Mouse (Mus musculus): ENCODE measurements around the gene Cep57. TPM values are rescaled to one million over a fixed set of nuclear protein-coding genes. Genes with fewer than 3 reads are reported as not detected.
"Not testable (repeated sequence)": the region's sequence is repeated elsewhere in the genome, so short reads cannot be mapped to it uniquely, and the experiment has no call there.

Gene Cep57
- polyA plus RNA-seq, 1 experiment from 2014 or later = 21.3 TPM

DNA sequence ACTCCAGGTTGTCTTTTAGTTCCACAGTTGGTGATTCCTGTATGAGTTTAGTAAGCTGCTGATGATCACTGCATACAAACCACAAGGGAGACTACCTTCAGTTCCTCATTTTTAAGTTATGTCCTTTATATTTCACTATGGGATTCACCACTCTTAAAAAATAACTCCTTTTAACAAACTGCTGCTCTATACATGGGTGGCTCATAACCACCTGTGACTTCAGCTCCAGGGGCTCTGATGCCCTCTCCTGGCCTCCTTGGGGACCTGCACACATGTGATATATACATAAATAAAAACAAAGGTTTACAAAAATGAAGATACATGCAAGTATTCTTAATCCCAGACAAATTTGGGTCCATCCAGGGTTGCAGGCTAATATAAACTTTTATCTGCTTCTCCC, 17.0 kb downstream of the Cep57 start:
- no peak overlapping the region for H3K4me2 ChIP-seq (ENCODE audit: low read depth, low read length)
- no peak for ATAC-seq
- no peaks in the 10 kb centered on the region for H3K4me1 ChIP-seq (ENCODE audit: insufficient read depth)
- H3K27me3 ChIP-seq (ENCODE audit: insufficient read depth, low read length) = no peaks in the 10 kb centered on the region
- H3K4me3 ChIP-seq (ENCODE audit: low read depth, low read length) = no peak overlapping the region
- no peak for DNase-seq
- H3K27ac ChIP-seq (ENCODE audit: low read depth) = no peak overlapping the region
- H3K9ac ChIP-seq (replicated peaks) = no peak overlapping the region
- H3K9me3 ChIP-seq (ENCODE audit: low read length) = no peaks in the 10 kb centered on the region
- TF ChIP-seq EP300 (IDR thresholded peaks at IDR 0.05; ENCODE audit: low read depth) (no peak), CTCF (IDR thresholded peaks at IDR 0.05; ENCODE audit: low read depth) (peak; percentile 50)
- H3K36me3 ChIP-seq (replicated peaks; ENCODE audit: insufficient read depth, low read length) = peaks cover 82% of the 10 kb centered on the region

GRCm38 (mm10) chr9:13807657-13808056, 19.2 kb downstream of the Cep57 start:
- H3K4me2 ChIP-seq (ENCODE audit: low read depth, low read length) = no peak overlapping the region
- no peaks in the 10 kb centered on the region for H3K4me1 ChIP-seq (ENCODE audit: insufficient read depth)
- DNase-seq = no peak
- H3K27me3 ChIP-seq (ENCODE audit: insufficient read depth, low read length) = no peaks in the 10 kb centered on the region
- no peaks in the 10 kb centered on the region for H3K9me3 ChIP-seq (ENCODE audit: low read length)
- no peak overlapping the region for H3K27ac ChIP-seq (ENCODE audit: low read depth)
- no peak overlapping the region for H3K9ac ChIP-seq (replicated peaks)
- ATAC-seq = no peak
- H3K36me3 ChIP-seq (replicated peaks; ENCODE audit: insufficient read depth, low read length) = peaks cover 79% of the 10 kb centered on the region
- no peak for TF ChIP-seq CTCF (IDR thresholded peaks at IDR 0.05; ENCODE audit: low read depth)
- 89% methylated on average over 5 of the region's 5 CpGs for WGBS (ENCODE audit: insufficient replicate concordance)
- no peak overlapping the region for H3K4me3 ChIP-seq (ENCODE audit: low read depth, low read length)

GRCm38 (mm10) chr9:13806854-13807253, 20.1 kb downstream of the Cep57 start:
- peaks cover 72% of the 10 kb centered on the region for H3K36me3 ChIP-seq (replicated peaks; ENCODE audit: insufficient read depth, low read length)
- 96% methylated on average over 7 of the region's 7 CpGs for WGBS (ENCODE audit: insufficient replicate concordance)
- no peak for ATAC-seq

DNA sequence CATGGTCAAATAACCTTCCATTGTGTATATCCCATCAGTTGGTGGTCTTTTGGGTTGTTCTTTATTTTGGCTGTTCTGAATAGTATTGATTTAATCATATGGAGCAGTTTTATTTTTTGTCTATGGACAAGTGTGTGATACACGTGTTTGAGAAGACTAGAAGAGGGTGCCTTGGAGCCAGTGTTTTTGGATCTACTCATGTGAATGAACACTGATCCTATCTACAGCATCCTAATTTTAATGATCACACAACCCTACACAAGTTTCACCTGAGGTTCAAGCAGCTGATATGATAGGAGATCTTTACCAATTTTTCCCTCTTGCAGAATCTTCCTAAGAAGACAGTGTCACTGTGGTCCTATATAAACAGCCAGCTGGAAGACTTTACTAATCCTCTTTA, 22.4 kb downstream of the Cep57 start:
- TF ChIP-seq CTCF (IDR thresholded peaks at IDR 0.05; ENCODE audit: low read depth) (no peak), EP300 (IDR thresholded peaks at IDR 0.05; ENCODE audit: low read depth) (no peak)
- Histone ChIP-seq H3K4me2 (ENCODE audit: low read depth, low read length) (no peak overlapping the region), H3K4me3 (ENCODE audit: low read depth, low read length) (no peak overlapping the region), H3K9ac (replicated peaks) (no peak overlapping the region), H3K27me3 (ENCODE audit: insufficient read depth, low read length) (no peaks in the 10 kb centered on the region), H3K27ac (ENCODE audit: low read depth) (no peak overlapping the region), H3K4me1 (ENCODE audit: insufficient read depth) (no peaks in the 10 kb centered on the region), H3K9me3 (ENCODE audit: low read length) (no peaks in the 10 kb centered on the region), H3K36me3 (replicated peaks; ENCODE audit: insufficient read depth, low read length) (peaks cover 67% of the 10 kb centered on the region)
- WGBS (ENCODE audit: insufficient replicate concordance) = 74% methylated on average over 1 of the region's 1 CpGs
- DNase-seq = no peak
- ATAC-seq = no peak

More at GRCm38 (mm10) chr9:13806854-13807253, 20.1 kb downstream of the Cep57 start:
- Histone ChIP-seq H3K4me3 (ENCODE audit: low read depth, low read length) (no peak overlapping the region), H3K27me3 (ENCODE audit: insufficient read depth, low read length) (no peaks in the 10 kb centered on the region), H3K4me1 (ENCODE audit: insufficient read depth) (no peaks in the 10 kb centered on the region), H3K27ac (ENCODE audit: low read depth) (no peak overlapping the region), H3K9ac (replicated peaks) (no peak overlapping the region), H3K4me2 (ENCODE audit: low read depth, low read length) (no peak overlapping the region), H3K9me3 (ENCODE audit: low read length) (no peaks in the 10 kb centered on the region)
- TF ChIP-seq CTCF (IDR thresholded peaks at IDR 0.05; ENCODE audit: low read depth) (no peak), EP300 (IDR thresholded peaks at IDR 0.05; ENCODE audit: low read depth) (no peak)
- no peak for DNase-seq

DNA sequence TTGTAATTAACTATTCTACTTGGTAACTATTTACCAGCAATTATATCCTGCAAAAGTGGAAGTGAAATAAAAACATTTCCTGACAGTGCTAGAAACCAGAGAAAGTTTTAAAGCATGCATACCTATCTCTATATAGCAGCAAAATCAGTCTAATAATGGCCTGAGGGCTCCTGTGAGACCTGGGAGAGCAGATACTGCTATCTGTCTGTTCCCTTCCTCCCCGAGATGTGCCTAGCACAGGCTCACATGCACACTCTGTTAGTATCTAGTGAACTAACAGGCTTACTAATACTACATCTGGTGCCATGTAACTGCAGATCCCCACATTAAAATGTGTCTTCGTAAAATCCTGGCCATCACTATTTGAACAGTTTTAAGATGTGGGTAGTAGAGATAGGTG, 32.2 kb downstream of the Cep57 start:
- WGBS (ENCODE audit: insufficient replicate concordance) = 73% methylated on average over 2 of the region's 2 CpGs

DNA sequence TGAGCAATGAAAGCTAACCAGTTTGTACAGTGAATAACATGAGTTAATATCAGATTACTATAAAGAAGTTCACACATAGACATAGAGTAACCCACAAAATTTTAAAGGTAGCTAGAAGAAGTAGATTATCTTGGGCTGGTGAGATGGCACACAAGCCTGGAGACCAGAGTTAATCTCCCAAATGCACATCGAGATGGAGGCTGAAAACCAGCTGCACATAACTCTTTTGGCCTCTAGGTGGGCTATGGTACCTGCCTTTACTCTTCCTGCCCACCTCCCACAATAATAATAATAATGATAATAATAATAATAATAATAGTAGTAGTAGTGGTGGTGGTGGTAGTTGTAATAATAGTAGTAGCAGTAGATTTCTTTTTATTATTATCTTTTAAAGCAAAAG, 32.6 kb downstream of the Cep57 start:
- TF ChIP-seq EP300 (IDR thresholded peaks at IDR 0.05; ENCODE audit: low read depth) (no peak), CTCF (IDR thresholded peaks at IDR 0.05; ENCODE audit: low read depth) (peak; percentile 24; the same call in 1 of the 2 replicates)
- Histone ChIP-seq H3K27ac (ENCODE audit: low read depth) (no peak overlapping the region), H3K9me3 (ENCODE audit: low read length) (no peaks in the 10 kb centered on the region), H3K4me1 (ENCODE audit: insufficient read depth) (no peaks in the 10 kb centered on the region), H3K9ac (replicated peaks) (no peak overlapping the region), H3K4me2 (ENCODE audit: low read depth, low read length) (no peak overlapping the region), H3K36me3 (replicated peaks; ENCODE audit: insufficient read depth, low read length) (peaks cover 42% of the 10 kb centered on the region), H3K4me3 (ENCODE audit: low read depth, low read length) (no peak overlapping the region), H3K27me3 (ENCODE audit: insufficient read depth, low read length) (no peaks in the 10 kb centered on the region)
- ATAC-seq (no peak), DNase-seq (no peak)
- WGBS (ENCODE audit: insufficient replicate concordance) = 77% methylated on average over 1 of the region's 1 CpGs

More for the DNA sequence above, 32.2 kb downstream of the Cep57 start:
- H3K27ac ChIP-seq (ENCODE audit: low read depth) = no peak overlapping the region
- DNase-seq = no peak
- no peaks in the 10 kb centered on the region for H3K27me3 ChIP-seq (ENCODE audit: insufficient read depth, low read length)
- no peaks in the 10 kb centered on the region for H3K4me1 ChIP-seq (ENCODE audit: insufficient read depth)
- ATAC-seq = no peak
- H3K4me3 ChIP-seq (ENCODE audit: low read depth, low read length) = no peak overlapping the region
- no peaks in the 10 kb centered on the region for H3K9me3 ChIP-seq (ENCODE audit: low read length)
- H3K9ac ChIP-seq (replicated peaks) = no peak overlapping the region
- TF ChIP-seq EP300 (IDR thresholded peaks at IDR 0.05; ENCODE audit: low read depth) (no peak), CTCF (IDR thresholded peaks at IDR 0.05; ENCODE audit: low read depth) (no peak)
- no peak overlapping the region for H3K4me2 ChIP-seq (ENCODE audit: low read depth, low read length)
- peaks cover 39% of the 10 kb centered on the region for H3K36me3 ChIP-seq (replicated peaks; ENCODE audit: insufficient read depth, low read length)

GRCm38 (mm10) chr9:13790864-13791263, 36.0 kb downstream of the Cep57 start:
- ATAC-seq; H3K27ac ChIP-seq (ENCODE audit: low read depth); H3K9ac ChIP-seq (replicated peaks); H3K27me3 ChIP-seq (ENCODE audit: insufficient read depth, low read length); H3K4me1 ChIP-seq (ENCODE audit: insufficient read depth); H3K4me2 ChIP-seq (ENCODE audit: low read depth, low read length); H3K4me3 ChIP-seq (ENCODE audit: low read depth, low read length); H3K9me3 ChIP-seq (ENCODE audit: low read length); DNase-seq: not testable (repeated sequence)
- 91% methylated on average over 7 of the region's 8 CpGs for WGBS (ENCODE audit: insufficient replicate concordance)
- H3K36me3 ChIP-seq (replicated peaks; ENCODE audit: insufficient read depth, low read length) = peaks cover 54% of the 10 kb centered on the region

All from liver, postnatal 0 days (tissue).